Mouse (Mus musculus) cerebellum, adult 2 months (tissue): ENCODE data around the gene Zdhhc24.

ENCODE experiments used
- CTCF ChIP-seq: fragments of 200-500 bp; IDR thresholded peaks from 2 replicates; pipeline ENCODE4 v1.5.1; 2011; ENCODE audit warnings: low read depth, mild to moderate bottlenecking, control low read depth, low read length, moderate library complexity, borderline replicate concordance; ENCODE audit not compliant: insufficient read depth
- POLR2A ChIP-seq: fragments of 200-500 bp; IDR thresholded peaks from 2 replicates; pipeline ENCODE4 v1.6.1; 2011; ENCODE audit warnings: low read length, control low read depth, borderline replicate concordance; ENCODE audit not compliant: insufficient read depth

GRCm38 (mm10) chr19:4829156-4829555 lies 49.3 kb upstream of the Zdhhc24 start:
- TF ChIP-seq CTCF = no peak
- no peak for TF ChIP-seq POLR2A
